Mouse (Mus musculus) MEL (cell line): ENCODE measurements around the gene Trmt61a.

Experiments used
- CTCF ChIP-seq, 3 experiments: IDR thresholded peaks in 2 of 3; conservative IDR thresholded peaks in 1 of 3; 2 replicates each; pipeline ENCODE4 v1.5.1; 2011 to 2012; ENCODE audit warnings: low read length in 3 of 3, low read depth in 2 of 3, mild to moderate bottlenecking in 2 of 3, improper control_type of control experiment in 1 of 3, inconsistent platforms in 1 of 3, mixed read lengths in 1 of 3, moderate library complexity in 1 of 3; ENCODE audit not compliant: control insufficient read depth in 1 of 3, insufficient read depth in 1 of 3, poor library complexity in 1 of 3, severe bottlenecking in 1 of 3
- TBP ChIP-seq: IDR thresholded peaks from 2 replicates; pipeline ENCODE4 v1.8.0; 2011; ENCODE audit warnings: low read depth, low read length, improper control_type of control experiment

- peak; percentile 23; the same call in 1 of the 2 replicates for TF ChIP-seq TBP
- TF ChIP-seq CTCF (IDR thresholded peaks at IDR 0.05 in 2 of 3, conservative IDR thresholded peaks at IDR 0.05 in 1 of 3; ENCODE audit: control insufficient read depth in 1 of 3, insufficient read depth in 1 of 3, low read depth in 2 of 3, low read length in 3 of 3, poor library complexity in 1 of 3, severe bottlenecking in 1 of 3), result peak; percentile 84 to 98 (median 97)
Observed at GRCm38 (mm10) chr12:111668457-111668912, 9.4 kb upstream of the Trmt61a start.
